In the genomic region with DNA sequence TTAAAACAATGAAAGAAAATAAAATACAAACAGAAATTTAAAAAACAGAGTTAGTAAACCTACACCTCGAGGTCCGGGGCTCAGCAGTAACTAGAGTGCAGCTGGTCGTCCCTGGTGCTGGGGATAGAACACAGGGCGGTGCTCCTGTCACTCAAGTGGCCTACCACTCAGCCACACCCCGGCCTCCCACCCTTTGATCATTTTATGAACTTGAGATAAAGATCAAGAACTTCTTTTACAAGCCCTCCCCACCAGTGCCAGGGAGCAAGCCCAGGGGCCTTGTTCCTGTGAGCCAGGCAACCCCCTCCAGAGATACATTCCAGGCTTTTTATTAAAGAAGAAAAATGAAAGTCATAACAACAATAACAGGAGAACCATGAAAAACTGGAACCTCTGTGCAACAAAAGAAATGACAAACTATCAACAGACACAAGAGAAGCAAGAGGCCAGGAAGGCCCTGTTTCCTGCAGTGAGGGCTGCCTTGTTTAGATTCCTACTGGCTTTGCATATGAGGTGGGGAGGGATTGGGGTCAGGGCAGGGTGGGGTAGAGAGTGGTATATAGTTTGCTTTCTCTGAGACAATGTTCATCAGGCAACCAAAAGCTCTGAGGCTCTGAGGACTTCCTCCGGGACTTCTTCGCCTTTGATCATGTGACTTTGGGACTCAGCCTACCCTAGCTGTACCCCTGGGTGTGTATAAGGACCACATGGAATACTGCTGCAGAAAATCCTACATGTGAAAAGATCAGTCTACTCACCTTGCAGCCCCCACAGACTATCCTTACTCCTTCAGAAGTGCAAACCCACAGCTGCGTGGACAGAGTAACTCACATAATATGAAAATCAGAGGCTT, we compare ENCODE assay signal across 13 mouse cellular contexts. TPM values are rescaled to one million over a fixed set of nuclear protein-coding genes. Genes with fewer than 3 reads are reported as not detected.
DNase-seq lines count a peak whose midpoint lies in the region; ATAC-seq lines count a peak whose summit lies in the region.
"Had no signal": no experiment of that assay in that cellular context is flagged by ENCODE, and none has a peak within 500 bp of the region (broad histone marks: within the 10 kb centered on the region; RNA-seq: fewer than 3 reads in every experiment).

No protein-coding gene starts in this region.

- no peaks in the 10 kb centered on the region for H3K27me3 ChIP-seq in limb, embryonic 13.5 days
- H3K27me3 ChIP-seq in limb, embryonic 10.5 days (ENCODE audit: low read depth, poor library complexity, severe bottlenecking) = peaks cover 15% of the 10 kb centered on the region
- 0 out of 2 replicates have a peak, but pooled peaks cover 4% of the 10 kb centered on the region for H3K27me3 ChIP-seq in liver, embryonic 13.5 days
- H3K27me3 ChIP-seq in hindbrain, embryonic 11.5 days (ENCODE audit: control insufficient read depth, insufficient read depth, low read length) = peaks cover 15% of the 10 kb centered on the region
- H3K27me3 ChIP-seq: embryonic facial prominence, embryonic 12.5 days had no signal

- ATAC-seq in limb, embryonic 13.5 days (ENCODE audit: low FRiP score, low read depth) = no peak
- ATAC-seq in liver, embryonic 13.5 days (ENCODE audit: low read depth) = no peak
- ATAC-seq in hindbrain, embryonic 11.5 days (ENCODE audit: low FRiP score) = no peak

- H3K4me2 ChIP-seq in limb, embryonic 13.5 days (replicated peaks) = no peak overlapping the region
- H3K4me2 ChIP-seq in liver, embryonic 13.5 days = peak overlapping the region; percentile 10
- H3K4me2 ChIP-seq in hindbrain, embryonic 11.5 days (replicated peaks; ENCODE audit: low read depth, low read length) = no peak overlapping the region
- H3K4me2 ChIP-seq: embryonic facial prominence, embryonic 12.5 days; hindbrain, embryonic 15.5 days; neural tube, embryonic 13.5 days had no signal

- H3K36me3 ChIP-seq in limb, embryonic 13.5 days = no peaks in the 10 kb centered on the region
- H3K36me3 ChIP-seq in limb, embryonic 10.5 days = no peaks in the 10 kb centered on the region
- no peaks in the 10 kb centered on the region for H3K36me3 ChIP-seq in liver, embryonic 13.5 days
- H3K36me3 ChIP-seq in hindbrain, embryonic 11.5 days (ENCODE audit: control insufficient read depth, insufficient read depth, low read length) = no peaks in the 10 kb centered on the region
- H3K36me3 ChIP-seq: embryonic facial prominence, embryonic 12.5 days; heart, embryonic 10.5 days; hindbrain, embryonic 15.5 days; neural tube, embryonic 13.5 days had no signal

- H3K4me3 ChIP-seq in limb, embryonic 13.5 days = no peak overlapping the region
- H3K4me3 ChIP-seq in limb, embryonic 10.5 days = no peak overlapping the region
- H3K4me3 ChIP-seq in liver, embryonic 13.5 days (replicated peaks) = no peak overlapping the region
- no peak overlapping the region for H3K4me3 ChIP-seq in hindbrain, embryonic 11.5 days (ENCODE audit: low read depth, low read length)
- H3K4me3 ChIP-seq: embryonic facial prominence, embryonic 12.5 days; heart, embryonic 10.5 days; hindbrain, embryonic 15.5 days; neural tube, embryonic 13.5 days had no signal

- H3K9ac ChIP-seq in limb, embryonic 13.5 days = no peak overlapping the region
- H3K9ac ChIP-seq in liver, embryonic 13.5 days = peak overlapping the region; percentile 18; the same call in 1 of the 2 replicates
- no peak overlapping the region for H3K9ac ChIP-seq in hindbrain, embryonic 11.5 days (ENCODE audit: low read depth, low read length)
- H3K9ac ChIP-seq: embryonic facial prominence, embryonic 12.5 days; hindbrain, embryonic 15.5 days; neural tube, embryonic 13.5 days had no signal

- WGBS in limb, embryonic 13.5 days = 31% methylated on average over 8 of the region's 8 CpGs
- WGBS in limb, embryonic 10.5 days = 34% methylated on average over 8 of the region's 8 CpGs
- WGBS in liver, embryonic 13.5 days (ENCODE audit: insufficient replicate concordance) = 24% methylated on average over 8 of the region's 8 CpGs
- WGBS in hindbrain, embryonic 11.5 days = 42% methylated on average over 8 of the region's 8 CpGs

- peaks cover 33% of the 10 kb centered on the region for H3K4me1 ChIP-seq in limb, embryonic 13.5 days
- peaks cover 41% of the 10 kb centered on the region for H3K4me1 ChIP-seq in limb, embryonic 10.5 days
- peaks cover 57% of the 10 kb centered on the region for H3K4me1 ChIP-seq in liver, embryonic 13.5 days (replicated peaks)
- H3K4me1 ChIP-seq in hindbrain, embryonic 11.5 days (replicated peaks; ENCODE audit: control insufficient read depth, insufficient read depth, low read length) = peaks cover 3% of the 10 kb centered on the region

- peak overlapping the region; percentile 15; the same call in 1 of the 2 replicates for H3K27ac ChIP-seq in limb, embryonic 13.5 days
- H3K27ac ChIP-seq in limb, embryonic 10.5 days = no peak overlapping the region
- peak overlapping the region; percentile 96 for H3K27ac ChIP-seq in liver, embryonic 13.5 days
- no peak overlapping the region for H3K27ac ChIP-seq in hindbrain, embryonic 11.5 days (ENCODE audit: low read depth, low read length)
- H3K27ac ChIP-seq: embryonic facial prominence, embryonic 12.5 days; heart, embryonic 10.5 days; hindbrain, embryonic 15.5 days; neural tube, embryonic 13.5 days had no signal

- no peak for DNase-seq in limb, embryonic 10.5 days (ENCODE audit: low spot score)
- DNase-seq in T-cell, adult 2 months (ENCODE audit: low spot score) = peak; percentile 61
- peak; percentile 43 for DNase-seq in liver, embryonic 13.5 days
- peak; percentile 77 for DNase-seq in thymus, postnatal 0 days (ENCODE audit: low spot score)
- DNase-seq in heart, postnatal 4 days = no peak
- no peak for DNase-seq in heart, adult 8-10 months (ENCODE audit: low spot score)
- no peak for DNase-seq in hindbrain, embryonic 11.5 days (ENCODE audit: low spot score)
- DNase-seq: kidney, postnatal 10 days had no signal

- H3K9me3 ChIP-seq in limb, embryonic 13.5 days = no peaks in the 10 kb centered on the region
- H3K9me3 ChIP-seq in limb, embryonic 10.5 days (replicated peaks) = no peaks in the 10 kb centered on the region
- no peaks in the 10 kb centered on the region for H3K9me3 ChIP-seq in liver, embryonic 13.5 days (replicated peaks)
- no peaks in the 10 kb centered on the region for H3K9me3 ChIP-seq in hindbrain, embryonic 11.5 days (ENCODE audit: control insufficient read depth, low read length)
- H3K9me3 ChIP-seq: embryonic facial prominence, embryonic 12.5 days; heart, embryonic 10.5 days; hindbrain, embryonic 15.5 days; neural tube, embryonic 13.5 days had no signal

RNA-seq across cellular contexts. Expression of a gene that starts 2.1 kb away (rescaled TPM):
- 39.2 and 42.5 TPM in 2 replicates for polyA plus RNA-seq in limb, embryonic 13.5 days (2015; fragmentation: Nextera tagmentation; extraction: Ambion mirVana)
- 18.6 and 22.8 TPM in 2 replicates for polyA plus RNA-seq in limb, embryonic 10.5 days (2016; fragmentation: Nextera tagmentation; extraction: Ambion mirVana)
- polyA plus RNA-seq in liver, embryonic 13.5 days (2015; fragmentation: Nextera tagmentation; extraction: Ambion mirVana) = 21.9 and 26.6 TPM in 2 replicates
- polyA plus RNA-seq in thymus, postnatal 0 days (2015; fragmentation: Nextera tagmentation; extraction: Ambion mirVana) = 11.1 and 12.1 TPM in 2 replicates
- total RNA-seq in heart, postnatal 4 days (2021) = 10 to 100 TPM; 62.9 to 65.0 TPM
- total RNA-seq in heart, adult 8-10 months (2022) = 10 to 100 TPM; 22.3 to 27.2 (median 25.6) TPM
- polyA plus RNA-seq in hindbrain, embryonic 11.5 days (2014; fragmentation: Nextera tagmentation; extraction: Ambion mirVana) = 13.5 and 15.8 TPM in 2 replicates

RNA-seq across cellular contexts. Expression of a gene that starts 36.9 kb away (rescaled TPM):
- polyA plus RNA-seq in limb, embryonic 13.5 days (2015; fragmentation: Nextera tagmentation; extraction: Ambion mirVana) = 0.17 and 0.37 TPM in 2 replicates
- polyA plus RNA-seq in limb, embryonic 10.5 days (2016; fragmentation: Nextera tagmentation; extraction: Ambion mirVana) = 0.13 and 0.51 TPM in 2 replicates
- polyA plus RNA-seq in liver, embryonic 13.5 days (2015; fragmentation: Nextera tagmentation; extraction: Ambion mirVana) = 11.0 and 13.2 TPM in 2 replicates
- polyA plus RNA-seq in thymus, postnatal 0 days (2015; fragmentation: Nextera tagmentation; extraction: Ambion mirVana) = 0.05 and 0.15 TPM in 2 replicates
- total RNA-seq in heart, postnatal 4 days (2021) = under 1 TPM; 0.07 to 0.27 TPM
- under 1 TPM; 0.22 to 0.44 (median 0.34) TPM for total RNA-seq in heart, adult 8-10 months (2022)
- 0.06 and 0.25 TPM in 2 replicates for polyA plus RNA-seq in hindbrain, embryonic 11.5 days (2014; fragmentation: Nextera tagmentation; extraction: Ambion mirVana)

RNA-seq across cellular contexts. Expression of a gene that starts 37.0 kb away (rescaled TPM):
- polyA plus RNA-seq in limb, embryonic 13.5 days (2015; fragmentation: Nextera tagmentation; extraction: Ambion mirVana) = not detected in 2 replicates
- not detected in 2 replicates for polyA plus RNA-seq in limb, embryonic 10.5 days (2016; fragmentation: Nextera tagmentation; extraction: Ambion mirVana)
- polyA plus RNA-seq in liver, embryonic 13.5 days (2015; fragmentation: Nextera tagmentation; extraction: Ambion mirVana) = 0.53 and 0.59 TPM in 2 replicates
- not detected in 2 replicates for polyA plus RNA-seq in thymus, postnatal 0 days (2015; fragmentation: Nextera tagmentation; extraction: Ambion mirVana)
- total RNA-seq in heart, postnatal 4 days (2021) = not detected
- not detected for total RNA-seq in heart, adult 8-10 months (2022)
- not detected in 2 replicates for polyA plus RNA-seq in hindbrain, embryonic 11.5 days (2014; fragmentation: Nextera tagmentation; extraction: Ambion mirVana)
- polyA plus RNA-seq: embryonic facial prominence, embryonic 12.5 days; heart, embryonic 10.5 days; neural tube, embryonic 13.5 days had no signal

RNA-seq across cellular contexts. Expression of a gene that starts 46.7 kb away (rescaled TPM):
- not detected in 2 replicates for polyA plus RNA-seq in limb, embryonic 13.5 days (2015; fragmentation: Nextera tagmentation; extraction: Ambion mirVana)
- not detected in 2 replicates for polyA plus RNA-seq in limb, embryonic 10.5 days (2016; fragmentation: Nextera tagmentation; extraction: Ambion mirVana)
- not detected in 2 replicates for polyA plus RNA-seq in liver, embryonic 13.5 days (2015; fragmentation: Nextera tagmentation; extraction: Ambion mirVana)
- polyA plus RNA-seq in thymus, postnatal 0 days (2015; fragmentation: Nextera tagmentation; extraction: Ambion mirVana) = not detected in 2 replicates
- total RNA-seq in heart, postnatal 4 days (2021) = not detected
- total RNA-seq in heart, adult 8-10 months (2022) = not detected
- not detected in 2 replicates for polyA plus RNA-seq in hindbrain, embryonic 11.5 days (2014; fragmentation: Nextera tagmentation; extraction: Ambion mirVana)
- polyA plus RNA-seq: embryonic facial prominence, embryonic 12.5 days; heart, embryonic 10.5 days; hindbrain, embryonic 15.5 days; neural tube, embryonic 13.5 days had no signal

RNA-seq across cellular contexts. Expression of a gene that starts 50.2 kb away (rescaled TPM):
- 105 and 112 TPM in 2 replicates for polyA plus RNA-seq in limb, embryonic 13.5 days (2015; fragmentation: Nextera tagmentation; extraction: Ambion mirVana)
- 52.0 and 69.4 TPM in 2 replicates for polyA plus RNA-seq in limb, embryonic 10.5 days (2016; fragmentation: Nextera tagmentation; extraction: Ambion mirVana)
- polyA plus RNA-seq in liver, embryonic 13.5 days (2015; fragmentation: Nextera tagmentation; extraction: Ambion mirVana) = 13.3 and 13.8 TPM in 2 replicates
- 23.8 and 25.1 TPM in 2 replicates for polyA plus RNA-seq in thymus, postnatal 0 days (2015; fragmentation: Nextera tagmentation; extraction: Ambion mirVana)
- total RNA-seq in heart, postnatal 4 days (2021) = 10 to 100 TPM; 14.1 to 14.4 TPM
- 10 to 100 TPM in 1 of 4 experiments, 1 to 10 TPM in 3; 8.2 to 10.3 (median 8.8) TPM for total RNA-seq in heart, adult 8-10 months (2022)
- polyA plus RNA-seq in hindbrain, embryonic 11.5 days (2014; fragmentation: Nextera tagmentation; extraction: Ambion mirVana) = 106 and 118 TPM in 2 replicates

Comparison
In these comparisons a context has a peak if more than half of its experiments do, and no peak if none do; other contexts are left out.
1. H3K27ac ChIP-seq: peak in limb, embryonic 13.5 days (single experiment) and liver, embryonic 13.5 days (single experiment); none in limb, embryonic 10.5 days (single experiment) and hindbrain, embryonic 11.5 days (single experiment).
2. DNase-seq: peak in T-cell, adult 2 months (single experiment), liver, embryonic 13.5 days (single experiment) and thymus, postnatal 0 days (single experiment); none in limb, embryonic 10.5 days (single experiment), heart, postnatal 4 days (single experiment), heart, adult 8-10 months (single experiment) and hindbrain, embryonic 11.5 days (single experiment).